Mouse (Mus musculus) ovary, postnatal 36 days (tissue): ENCODE data around the gene Lin54.

Source experiments
- DNase-seq: peaks from one replicate; pipeline ENCODE4 v3.0.0; 2022; ENCODE audit warnings: low spot score, mixed read lengths

Lin54 gene

DNA sequence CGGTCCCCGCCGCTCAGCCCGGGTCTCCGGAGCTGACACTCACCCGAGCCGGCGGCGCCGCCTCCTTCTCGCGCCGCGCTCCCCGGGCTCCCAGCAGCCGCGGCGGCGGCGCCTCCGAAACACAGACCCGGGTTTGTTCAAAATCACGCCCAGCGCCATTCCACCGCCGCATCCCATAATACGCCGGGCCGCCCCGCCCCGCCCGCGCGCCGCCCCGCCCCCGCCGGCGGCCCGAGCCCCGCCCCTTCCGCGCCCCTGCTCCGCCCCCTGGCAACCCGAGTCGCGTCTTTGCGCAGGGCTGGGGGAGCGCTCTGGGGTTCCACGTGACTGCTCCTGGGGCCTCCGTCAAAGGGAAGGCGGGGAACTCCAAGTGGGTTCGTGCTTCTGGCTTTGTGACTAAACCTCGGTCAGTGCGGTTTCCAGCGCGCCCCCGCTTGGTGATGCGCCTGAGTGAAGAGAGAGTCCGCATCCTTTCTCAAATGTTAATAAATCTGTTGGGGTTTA lies at the start of gene Lin54:
Gene Lin54, minus strand, starts transcription at position 182 of the 504 bp plus-strand sequence.
- peak; percentile 86 for DNase-seq

DNA sequence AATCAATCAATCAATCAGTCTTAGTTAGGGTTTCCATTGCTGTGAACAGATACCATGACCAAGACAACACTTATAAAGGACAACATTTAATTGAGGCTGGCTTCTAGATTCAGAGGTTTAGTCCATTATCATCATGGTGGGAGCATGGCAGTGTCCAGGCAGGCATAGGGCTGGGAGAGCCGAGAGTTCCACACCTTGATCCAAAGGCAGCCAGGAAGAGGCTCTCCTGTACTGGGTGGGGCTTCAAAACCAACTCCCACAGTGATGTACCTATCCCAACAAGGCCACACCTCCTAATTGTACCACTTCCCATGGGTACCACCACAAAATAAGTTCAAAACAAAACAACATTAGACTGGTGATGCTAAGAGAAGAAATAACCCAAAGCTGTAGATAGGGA lies 49.7 kb upstream of the Lin54 start:
- DNase-seq = no peak

DNA sequence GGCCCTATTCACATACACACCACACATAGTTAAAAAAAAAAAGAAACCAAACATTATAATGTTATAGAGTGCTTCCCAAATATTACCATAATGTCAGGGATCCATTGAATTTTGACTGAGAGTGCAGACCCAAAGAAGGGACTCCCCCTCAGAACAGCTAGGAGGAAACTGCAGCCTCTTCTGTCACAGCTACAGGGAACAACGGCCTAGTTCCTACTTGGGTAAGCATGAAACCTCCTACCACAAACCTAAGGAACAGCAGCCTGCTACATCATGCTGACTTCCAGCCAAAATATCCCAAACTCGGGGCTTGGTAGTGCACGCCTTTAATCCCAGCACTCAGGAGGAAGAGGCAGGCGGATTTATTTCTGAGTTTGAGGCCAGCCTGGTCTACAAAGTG lies 48.9 kb upstream of the Lin54 start:
- no peak for DNase-seq

DNA sequence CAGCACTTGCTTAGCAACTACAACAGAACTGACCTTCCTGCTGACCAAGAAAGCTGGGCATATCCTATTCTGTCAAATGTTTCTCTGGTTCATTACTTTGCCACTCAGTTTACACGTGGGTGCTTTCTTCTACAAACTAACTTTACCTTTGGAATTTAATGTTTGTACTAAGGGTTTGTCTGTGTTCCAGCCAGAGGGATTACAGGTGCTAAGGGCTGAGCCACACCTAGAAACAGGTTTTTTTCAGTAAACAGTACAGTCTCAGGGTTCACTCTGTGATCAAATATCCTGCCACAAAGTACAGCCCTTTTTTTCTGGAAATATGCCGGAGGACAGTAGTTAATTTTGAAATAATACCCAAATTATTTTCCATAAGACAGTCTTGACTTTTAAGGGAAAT lies 47.8 kb upstream of the Lin54 start:
- DNase-seq = no peak

- DNase-seq = no peak
These were observed 46.0 kb upstream of the Lin54 start for GRCm38 (mm10) chr5:100546294-100547080.

DNA sequence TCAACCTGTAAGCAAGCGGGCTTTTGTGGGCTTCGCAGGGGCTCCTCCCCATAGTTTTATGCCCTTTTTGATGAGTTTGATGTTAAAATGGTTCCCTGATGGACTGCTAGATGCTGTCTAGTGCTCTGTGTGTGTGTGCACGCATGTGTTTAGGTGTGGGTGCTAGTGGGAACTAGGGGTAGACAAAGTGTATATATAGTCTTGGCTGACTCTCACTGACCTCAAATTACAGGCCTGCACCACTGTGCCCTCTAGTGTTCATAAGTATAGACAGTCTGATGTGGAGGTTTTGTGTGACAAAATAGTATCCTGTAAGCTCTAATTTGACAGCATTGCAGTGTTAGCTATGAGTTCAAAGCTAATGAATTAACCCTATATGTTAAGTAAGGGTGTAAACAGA lies 36.2 kb upstream of the Lin54 start:
- no peak for DNase-seq

DNA sequence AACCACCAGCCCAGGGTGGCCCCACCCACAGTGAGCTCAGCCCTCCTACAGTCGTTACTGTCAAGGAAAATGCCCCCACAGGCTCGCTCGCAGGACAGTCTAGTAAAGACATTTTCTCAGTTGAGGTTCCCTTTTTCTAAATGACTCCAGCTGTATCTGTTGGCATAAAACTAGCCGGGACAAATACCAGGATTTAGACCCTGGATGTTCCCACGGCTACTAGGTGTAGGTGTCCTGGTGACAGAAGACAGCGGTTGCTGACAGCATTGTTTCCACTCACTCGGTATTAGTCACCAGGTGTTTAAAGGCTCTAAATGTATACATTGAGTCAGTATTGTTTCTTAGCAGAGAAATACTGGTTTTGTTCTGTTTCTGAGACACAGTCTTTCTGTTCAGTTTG lies 35.4 kb upstream of the Lin54 start:
- no peak for DNase-seq

DNA sequence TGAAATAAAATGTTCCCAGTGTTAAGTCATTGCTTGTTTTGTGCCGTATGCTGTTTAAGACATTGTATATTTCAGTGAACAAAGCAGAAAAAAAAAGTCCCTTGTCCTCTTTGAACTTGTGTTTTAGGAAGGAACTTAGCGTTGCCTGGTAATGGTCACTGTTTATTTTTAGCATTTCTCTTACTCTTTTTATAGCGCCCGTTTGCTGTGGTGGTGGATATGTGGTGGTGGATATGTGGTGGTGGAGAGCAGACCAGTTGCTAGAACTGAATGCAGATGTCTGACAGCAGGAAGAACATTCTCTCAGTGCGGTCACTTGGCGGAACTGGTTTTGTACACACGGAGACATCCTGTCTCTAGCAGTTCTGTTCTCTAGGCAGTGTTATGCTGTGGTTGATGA lies 25.7 kb upstream of the Lin54 start:
- no peak for DNase-seq

DNA sequence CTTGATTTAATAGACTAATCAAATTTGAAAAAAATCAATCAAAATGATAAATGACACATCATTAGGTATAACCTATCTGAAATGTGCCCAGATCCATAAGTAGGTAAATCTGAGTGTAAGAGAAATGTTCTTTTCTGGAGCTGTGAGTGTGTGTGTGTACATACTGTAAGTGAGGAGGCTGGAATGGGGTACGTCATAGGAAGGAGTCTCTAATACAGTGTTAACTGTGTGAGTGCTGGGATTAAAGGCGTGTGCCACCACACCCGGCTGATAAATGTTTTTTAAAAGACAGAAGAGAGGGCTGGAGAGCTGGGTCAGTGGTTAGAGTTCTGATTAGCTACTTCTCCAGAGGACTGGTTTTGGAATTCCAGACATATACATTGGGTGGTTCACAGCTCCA lies 25.2 kb upstream of the Lin54 start:
- no peak for DNase-seq

DNA sequence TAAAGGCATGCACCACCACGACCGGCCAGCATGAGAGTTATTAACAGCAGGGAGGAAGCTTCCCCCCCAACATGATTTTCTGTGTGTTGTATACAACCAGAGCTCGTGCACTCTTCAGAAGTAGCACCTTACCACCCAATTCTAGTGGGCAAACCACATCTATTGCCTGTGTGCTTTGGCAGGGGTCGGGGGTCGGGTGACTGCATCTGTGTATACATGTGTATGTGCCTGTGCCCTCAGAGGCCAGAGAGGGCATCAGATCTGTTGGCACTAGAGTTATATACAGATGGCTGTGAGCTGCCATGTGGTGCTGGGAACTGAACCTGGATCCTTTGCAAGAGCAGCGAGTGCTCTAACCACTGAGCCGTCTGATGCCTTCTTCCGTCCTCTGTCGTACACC lies 24.5 kb upstream of the Lin54 start:
- DNase-seq = no peak

DNA sequence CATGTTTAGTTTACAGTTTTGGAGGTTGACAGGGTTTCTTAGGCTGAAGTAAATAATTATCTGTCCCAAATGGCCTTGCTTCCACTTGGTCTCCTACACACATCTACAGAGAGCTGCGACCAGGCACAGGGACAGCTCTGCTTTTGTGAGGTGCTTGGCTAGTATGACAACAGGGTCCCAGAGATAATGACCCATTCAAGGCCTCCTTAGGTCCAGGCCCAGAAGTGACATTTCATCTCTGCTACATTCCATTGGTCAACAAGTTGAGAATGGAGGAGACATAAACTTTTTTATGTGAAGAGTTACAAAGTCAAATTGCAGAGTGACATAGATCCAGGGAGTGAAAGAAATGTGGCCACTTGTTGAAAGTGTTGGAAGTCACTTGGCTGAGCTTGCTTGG lies 22.9 kb upstream of the Lin54 start:
- DNase-seq = no peak

- DNase-seq = no peak
These were observed 19.8 kb upstream of the Lin54 start for GRCm38 (mm10) chr5:100520223-100520622.

GRCm38 (mm10) chr5:100519027-100519411 lies 18.6 kb upstream of the Lin54 start:
- no peak for DNase-seq

- DNase-seq = peak; percentile 96
These were observed 17.9 kb upstream of the Lin54 start, which contains the start of gene Cops4 for GRCm38 (mm10) chr5:100518049-100519026. TSS of gene Cops4 (plus strand) at chr5:100518309.

- DNase-seq = no peak
These were observed 12.1 kb upstream of the Lin54 start for GRCm38 (mm10) chr5:100512576-100512975.

- DNase-seq = no peak
These were observed 8.8 kb upstream of the Lin54 start for GRCm38 (mm10) chr5:100509247-100509646.

DNA sequence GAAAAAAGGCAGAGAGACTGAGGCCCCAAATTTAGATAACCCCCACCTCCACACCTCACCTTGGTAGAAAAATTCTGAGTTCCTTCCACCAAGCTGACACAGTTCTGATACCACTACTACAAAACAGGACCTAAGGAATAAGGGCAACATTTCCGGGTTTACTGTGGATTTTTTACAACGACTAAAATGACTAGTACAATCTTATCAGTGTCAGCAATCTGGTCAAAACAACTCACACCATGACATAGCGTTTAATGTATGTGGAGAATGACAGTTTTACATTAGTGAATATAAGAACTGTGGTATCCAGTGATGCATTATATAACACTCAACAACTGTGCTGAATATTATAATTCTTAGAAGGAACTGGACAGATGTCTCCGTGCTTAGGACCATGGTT lies 828 bp upstream of the Lin54 start:
- DNase-seq = no peak

DNA sequence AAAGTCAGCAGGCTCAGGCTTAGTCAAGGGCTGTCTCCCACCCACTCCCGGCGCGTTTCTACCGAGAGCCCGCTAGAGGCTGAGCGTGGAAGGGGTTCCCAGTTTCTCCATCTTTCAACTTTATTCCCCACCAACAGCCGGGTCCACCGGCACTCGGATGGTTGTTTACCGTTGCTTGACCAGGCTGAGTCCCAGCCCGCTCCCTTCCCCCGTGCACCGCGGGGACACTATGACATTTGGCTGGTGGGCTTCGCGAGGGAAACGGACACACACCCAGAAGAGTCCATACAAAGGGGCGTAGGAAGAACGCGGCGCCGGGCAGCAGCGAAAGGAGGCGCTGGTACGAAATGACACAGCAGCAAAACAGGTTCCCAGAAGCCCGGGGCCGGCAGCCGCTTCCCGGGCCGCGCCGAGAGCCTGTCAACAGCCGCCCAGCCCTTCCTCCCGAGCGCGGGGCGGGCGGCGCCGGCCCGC lies 571 bp downstream of the Lin54 start:
- DNase-seq = peak; percentile 22

GRCm38 (mm10) chr5:100499243-100499642 lies 1.2 kb downstream of the Lin54 start:
- no peak for DNase-seq

DNA sequence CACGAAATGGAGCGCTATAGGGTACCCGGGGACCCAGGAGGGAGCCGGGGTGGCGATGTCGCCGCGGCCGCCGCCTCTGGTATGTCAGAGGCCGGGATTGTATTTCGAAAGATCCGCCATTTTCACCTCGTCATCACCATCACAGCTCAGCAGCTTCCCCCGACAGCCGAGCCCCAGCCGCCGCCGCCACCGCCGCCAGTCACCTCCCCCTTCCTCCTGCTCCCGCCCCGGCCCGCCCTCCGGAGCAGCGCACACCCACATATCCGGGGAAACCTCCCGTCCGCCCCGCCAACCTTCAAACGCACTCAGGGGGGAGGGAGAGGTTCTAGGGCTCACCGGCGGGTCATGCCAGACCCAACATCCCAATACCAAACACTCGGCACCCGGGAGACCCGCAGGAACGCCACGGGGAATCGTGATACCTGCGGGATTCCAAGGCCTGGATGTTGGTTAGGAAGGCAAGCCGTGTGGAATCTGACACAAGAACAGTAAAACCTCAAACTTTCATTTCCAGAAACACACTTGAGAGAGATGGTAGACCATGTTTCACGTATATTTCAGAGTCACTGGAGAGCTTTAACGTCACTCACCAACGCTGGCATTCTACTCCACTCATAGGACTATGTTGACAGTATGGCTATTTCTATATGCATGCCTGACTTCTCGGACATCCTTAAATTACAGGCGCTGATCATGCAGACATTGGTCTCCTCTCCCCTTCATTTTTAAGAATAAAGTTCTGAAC lies 1.8 kb downstream of the Lin54 start:
- DNase-seq = peak; percentile 80

GRCm38 (mm10) chr5:100491704-100492103 lies 8.7 kb downstream of the Lin54 start:
- DNase-seq = no peak

DNA sequence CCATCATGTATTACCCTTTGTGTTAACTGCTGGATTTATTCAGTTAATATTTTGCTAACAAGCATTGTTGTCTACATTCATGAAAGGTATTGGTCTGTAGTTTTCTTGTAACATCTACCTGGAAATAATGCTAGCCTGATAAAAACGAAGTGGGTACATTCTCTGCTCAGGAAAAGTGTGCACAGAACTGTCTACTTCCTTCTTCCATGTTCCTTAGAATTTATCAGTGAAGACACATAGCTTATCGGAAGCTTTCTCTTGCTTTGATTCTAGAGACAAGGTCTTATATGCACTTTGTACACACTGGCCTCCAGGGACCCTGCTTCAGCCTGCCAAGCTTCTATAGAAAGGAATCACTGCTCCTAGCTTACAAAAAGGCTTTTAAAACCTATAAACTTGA lies 11.1 kb downstream of the Lin54 start:
- DNase-seq = no peak
